Mouse (Mus musculus): ENCODE measurements around the gene Gm12258. TPM values are rescaled to one million over a fixed set of nuclear protein-coding genes. Genes with fewer than 3 reads are reported as not detected.

Gm12258 gene
- total RNA-seq, 2 experiments from 2014 or later = 0.61 to 1.0 TPM

DNA sequence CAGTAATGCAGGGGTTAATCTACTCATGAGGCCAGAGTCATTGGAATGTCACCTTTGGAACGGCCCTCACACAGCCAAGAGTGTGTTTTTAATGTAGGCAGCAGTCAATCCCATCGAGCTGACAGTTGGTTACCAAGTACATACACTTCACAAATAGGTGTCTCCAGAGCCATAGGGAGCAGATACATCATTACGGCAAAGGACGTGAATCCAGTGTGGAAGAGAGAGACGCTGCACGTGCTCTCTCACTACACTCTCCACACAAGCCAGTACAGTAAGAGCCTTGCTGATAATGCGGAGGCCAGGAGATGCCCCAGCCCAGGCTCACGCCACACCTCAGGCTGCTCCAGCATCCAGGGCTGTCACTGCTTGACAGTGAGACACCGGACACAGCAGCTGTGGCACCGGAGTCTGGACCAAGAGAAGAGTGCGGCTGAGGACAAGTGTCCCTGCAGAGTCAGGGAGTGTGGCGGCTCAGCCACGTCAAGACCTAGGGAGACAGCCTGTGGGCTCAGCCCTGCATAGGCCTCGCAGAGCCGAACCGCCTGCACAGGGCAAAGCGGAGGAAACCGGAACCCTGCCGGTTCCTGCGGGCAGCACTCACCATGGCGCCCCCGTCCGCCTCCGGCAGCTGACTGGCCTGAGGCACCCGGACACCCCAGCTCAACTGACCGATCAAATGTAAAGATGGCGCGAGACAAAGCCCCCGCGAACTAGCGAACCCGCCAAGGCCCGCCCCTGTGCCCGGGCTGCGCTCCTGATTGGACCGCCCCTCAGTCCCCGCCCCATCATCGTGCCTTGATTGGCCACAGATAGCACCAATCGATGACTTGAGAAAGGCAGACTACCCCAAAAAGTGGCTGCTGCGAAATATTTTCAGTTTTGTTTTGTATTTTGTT lies 56.8 kb downstream of the Gm12258 start, which contains the start of gene Zfp39:
Zfp39 (minus strand) TSS at position 715 of the 899 bp plus-strand sequence.
- DNase-seq = peak; percentile 97

DNA sequence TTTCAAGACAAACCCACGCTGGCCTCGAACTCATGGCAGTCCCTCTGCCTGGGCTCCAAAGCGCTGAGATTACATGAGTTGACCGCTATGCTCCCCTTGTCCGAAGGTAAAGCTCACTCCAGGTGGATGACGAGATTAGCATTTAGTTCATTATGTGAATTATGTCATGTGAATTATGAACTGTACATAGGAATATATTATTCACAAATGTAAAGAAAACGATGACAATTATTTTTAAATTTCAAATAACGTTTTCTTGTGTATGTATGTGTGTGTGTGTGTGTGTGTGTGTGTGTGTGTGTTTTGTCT lies 57.4 kb downstream of the Gm12258 start:
- DNase-seq = no peak

DNA sequence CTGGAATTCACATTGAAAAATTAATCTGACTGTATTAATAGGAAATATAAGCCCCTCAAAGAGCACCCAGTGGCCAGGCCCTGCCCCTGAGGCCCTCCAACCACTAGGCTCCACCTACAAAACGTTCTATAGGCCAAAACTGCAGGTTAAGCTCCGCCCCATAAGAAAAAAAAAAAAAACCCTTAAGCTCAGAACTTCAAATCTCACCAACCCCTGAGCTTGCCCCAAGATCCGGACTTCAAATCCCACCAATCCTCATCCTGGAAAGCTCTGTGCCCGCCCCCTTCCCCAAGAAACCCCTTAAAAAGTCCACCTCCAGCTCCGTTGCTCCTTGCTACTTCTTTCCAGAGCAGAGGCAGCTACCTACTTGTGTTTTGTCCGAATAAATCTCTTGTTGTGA lies 57.9 kb downstream of the Gm12258 start:
- DNase-seq = no peak

Other genes with a start within 250 kb of the Gm12258 start
- not detected for gene 2210407C18Rik, start 231.1 kb upstream of the Gm12258 start, total RNA-seq (2021)
- gene Olfr323, start 216.7 kb upstream of the Gm12258 start, total RNA-seq (2021) = not detected
- gene Trim58, start 206.7 kb upstream of the Gm12258 start, total RNA-seq (2021) = not detected
- gene Olfr322, start 188.4 kb upstream of the Gm12258 start, total RNA-seq (2021) = not detected
- gene Olfr320, start 166.1 kb upstream of the Gm12258 start, total RNA-seq (2021) = not detected
- gene Olfr319, start 148.0 kb upstream of the Gm12258 start, total RNA-seq (2021) = not detected
- gene Olfr318, start 123.1 kb upstream of the Gm12258 start, total RNA-seq (2021) = not detected
- gene Olfr317, start 107.9 kb upstream of the Gm12258 start, total RNA-seq (2021) = not detected
- gene Olfr316, start 94.4 kb upstream of the Gm12258 start, total RNA-seq (2021) = not detected
- not detected for gene Olfr315, start 74.0 kb upstream of the Gm12258 start, total RNA-seq (2021)
- not detected for gene Olfr314, start 64.2 kb upstream of the Gm12258 start, total RNA-seq (2021)
- not detected for gene Fam183b, start 45.2 kb upstream of the Gm12258 start, total RNA-seq (2021)
- not detected for gene Olfr313, start 32.2 kb upstream of the Gm12258 start, total RNA-seq (2021)
- not detected for gene Olfr312, start 17.9 kb upstream of the Gm12258 start, total RNA-seq (2021)
- not detected for gene Olfr311, start 7.9 kb upstream of the Gm12258 start, total RNA-seq (2021)
- 1 to 10 TPM in 1 of 2 experiments, under 1 TPM in 1; 0.90 to 1.4 TPM for gene 2810021J22Rik, start 20.1 kb downstream of the Gm12258 start, total RNA-seq (2021)
- 1 to 10 TPM; 2.7 to 3.0 TPM for gene Zfp39, start 57.1 kb downstream of the Gm12258 start, total RNA-seq (2021)
- not detected for gene Btnl10, start 70.8 kb downstream of the Gm12258 start, total RNA-seq (2021)
- 100 to 1,000 TPM in 1 of 2 experiments, 10 to 100 TPM in 1; 99.3 to 105 TPM for gene Rnf187, start 91.8 kb downstream of the Gm12258 start, total RNA-seq (2021)
- 1 to 10 TPM; 1.1 to 1.2 TPM for gene Hist3h2ba, start 101.8 kb downstream of the Gm12258 start, total RNA-seq (2021)
- gene Hist3h2a, start 107.5 kb downstream of the Gm12258 start, total RNA-seq (2021) = 10 to 100 TPM; 10.1 to 11.1 TPM
- gene Trim17, start 107.5 kb downstream of the Gm12258 start, total RNA-seq (2021) = under 1 TPM; 0.13 to 0.18 TPM
- gene Trim11, start 130.9 kb downstream of the Gm12258 start, total RNA-seq (2021) = 1 to 10 TPM; 6.7 to 8.1 TPM

All from gastrocnemius, postnatal 25 days (tissue).